Mouse (Mus musculus) thymus, adult 2 months (tissue): ENCODE measurements at regions not wholly inside any gene's neighbourhood (a gene's known extent, or its start where the extent isn't known, plus 50 kb on each side); places are given as distances from the start of the nearest gene placed in this dataset.

Experiments used
- DNase-seq: peaks from one replicate; pipeline ENCODE4 v3.0.0; 2021
- H3K27ac ChIP-seq: fragments of 200-500 bp; 2 replicates; pipeline ENCODE4 v1.5.1; 2012; ENCODE audit warnings: low read length, control low read depth; ENCODE audit not compliant: control insufficient read depth, insufficient read depth
- H3K27me3 ChIP-seq: fragments of 200-500 bp; 2 replicates; pipeline ENCODE4 v1.6.1; 2012; ENCODE audit warnings: mild to moderate bottlenecking, low read length, moderate library complexity, mixed read lengths; ENCODE audit not compliant: control insufficient read depth, insufficient read depth
- H3K36me3 ChIP-seq: fragments of 200-500 bp; 2 replicates; pipeline ENCODE4 v1.6.1; 2012; ENCODE audit warnings: mild to moderate bottlenecking, low read length, moderate library complexity; ENCODE audit not compliant: control insufficient read depth, insufficient read depth
- H3K4me1 ChIP-seq: fragments of 200-500 bp; replicated peaks from 2 replicates; pipeline ENCODE4 v1.6.1; 2012; ENCODE audit warnings: low read length; ENCODE audit not compliant: control insufficient read depth, insufficient read depth
- H3K4me3 ChIP-seq: fragments of 200-500 bp; 2 replicates; pipeline ENCODE4 v1.5.1; 2012; ENCODE audit warnings: mild to moderate bottlenecking, low read length, control low read depth, moderate library complexity; ENCODE audit not compliant: control insufficient read depth, insufficient read depth
- CTCF ChIP-seq: fragments of 200-500 bp; IDR thresholded peaks from 2 replicates; pipeline ENCODE4 v1.5.1; 2012; ENCODE audit warnings: mild to moderate bottlenecking, control low read depth, low read length, moderate library complexity, borderline replicate concordance; ENCODE audit not compliant: control insufficient read depth, poor library complexity, insufficient read depth; ENCODE audit errors: extremely low read depth
- POLR2A ChIP-seq: fragments of 200-500 bp; IDR thresholded peaks from 2 replicates; pipeline ENCODE4 v1.6.1; 2012; ENCODE audit warnings: mild to moderate bottlenecking, low read length, control low read depth, moderate library complexity; ENCODE audit not compliant: control insufficient read depth, poor library complexity, insufficient read depth; ENCODE audit errors: extremely low read depth
- WGBS: fragments of 180-500 bp; shearing (Covaris S2); methylation state at CpG from one replicate; pipeline ENCODE4 v1.1.7; 2018; 5-methylcytosine and 5-hydroxymethylcytosine counted together

GRCm38 (mm10) chr19:3208283-3208682, 74.4 kb upstream of the Mrpl21 start:
- no peaks in the 10 kb centered on the region for H3K27me3 ChIP-seq
- DNase-seq = peak; percentile 23
- no peaks in the 10 kb centered on the region for H3K4me1 ChIP-seq
- WGBS = 5% methylated on average over 4 of the region's 4 CpGs
- H3K4me3 ChIP-seq = no peak overlapping the region
- no peaks in the 10 kb centered on the region for H3K36me3 ChIP-seq
- H3K27ac ChIP-seq = no peak overlapping the region
- TF ChIP-seq POLR2A = no peak
- no peak for TF ChIP-seq CTCF
